Mouse (Mus musculus) embryonic stem cell, embryonic (primary cell): ENCODE measurements around the gene Srp54a.
"Not testable (repeated sequence)": the region's sequence is repeated elsewhere in the genome, so short reads cannot be mapped to it uniquely, and the experiment has no call there.

Source experiments
- CTCF ChIA-PET, 4 experiments: fragments of 300-600 bp in 2 of 4; fragments of 350-600 bp in 2 of 4; sonication (Branson Sonifier 250); formaldehyde crosslinking; loops; one replicate each; lab custom pipeline; 2022; ENCODE audit warnings: inconsistent platforms in 2 of 4; lab: Charles Lee
- POLR2A ChIA-PET, 4 experiments: fragments of 300-600 bp in 2 of 4; fragments of 350-600 bp in 2 of 4; sonication (Branson Sonifier 250); formaldehyde crosslinking; loops; one replicate each; lab custom pipeline; 2022; ENCODE audit warnings: antibody characterized with exemption in 4 of 4, inconsistent platforms in 1 of 4; lab: Charles Lee

The Srp54a gene

DNA sequence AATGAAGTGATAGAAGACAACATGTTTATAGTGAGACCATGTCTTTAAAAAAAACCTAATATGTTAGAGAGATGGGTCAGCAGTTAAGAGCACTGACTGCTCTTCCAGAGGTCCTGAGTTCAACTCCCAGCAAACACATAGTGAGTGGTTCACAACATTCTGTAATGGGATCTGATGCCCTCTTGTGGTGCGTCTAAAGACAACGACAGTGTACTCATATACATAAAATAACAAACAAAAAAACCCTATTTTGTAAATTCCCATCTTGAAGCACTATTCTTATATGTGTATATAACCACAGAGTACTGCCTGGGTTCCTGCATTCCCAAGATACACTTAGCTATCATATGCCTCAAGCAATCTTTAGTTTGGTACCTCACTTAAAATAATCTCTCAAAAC, 1.4 kb upstream of the Srp54a start:
- POLR2A ChIA-PET: interaction anchor here in 1 of 4 experiments (1.2 kb wide), 1 partner anchor 211 kb away, joined by 3 read pairs; no protein-coding TSS in a partner anchor

DNA sequence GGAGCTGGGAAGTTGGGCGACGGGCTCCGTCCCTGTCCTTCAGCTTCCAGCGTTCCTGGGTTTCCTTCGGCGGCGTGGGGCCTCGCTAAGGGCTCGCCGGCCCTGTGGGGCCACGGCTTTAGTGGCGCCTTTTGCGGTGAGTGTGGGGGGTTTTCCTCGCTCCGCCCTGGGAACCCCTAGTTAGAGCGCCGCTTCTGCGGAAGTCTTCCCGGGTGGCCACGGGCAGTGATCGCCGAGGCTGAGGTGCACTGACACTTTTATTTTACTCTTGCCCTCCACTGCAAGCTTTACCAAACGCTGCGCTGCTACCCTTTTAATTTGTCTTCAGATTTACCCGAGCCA, 510 bp downstream of the Srp54a start:
- CTCF ChIA-PET: not testable (repeated sequence)
- POLR2A ChIA-PET: interaction anchor here in 2 of 4 experiments (0.9 to 2.0 kb wide), 8 partner anchors 9 to 383 kb away, joined by 3 to 5 read pairs (median 5); partner anchors contain the start of genes Ppp2r3c (in 2 of the 2) and Gm20403 (in 1 of the 2)

More for the DNA sequence above, 1.4 kb upstream of the Srp54a start:
- CTCF ChIA-PET: not testable (repeated sequence)

DNA sequence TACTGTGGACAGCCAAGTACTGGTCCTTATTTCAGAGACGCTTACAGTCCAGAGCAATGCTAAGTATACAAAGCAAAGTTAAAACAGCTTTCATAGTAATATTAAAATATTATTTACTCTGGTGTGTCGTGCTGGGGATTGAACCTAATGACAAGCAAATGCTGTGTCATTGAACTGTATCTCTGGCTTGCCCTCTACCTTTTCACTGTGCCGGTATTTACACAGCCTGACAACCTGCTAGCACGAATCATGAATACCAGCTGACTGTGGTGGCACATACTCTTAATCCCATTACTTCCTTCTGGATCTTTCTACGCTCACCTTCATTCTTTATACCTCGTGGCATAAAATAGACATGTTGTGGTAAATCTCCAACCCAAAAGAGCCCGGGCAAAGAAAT, 12.1 kb downstream of the Srp54a start:
- POLR2A ChIA-PET, CTCF ChIA-PET: not testable (repeated sequence)

DNA sequence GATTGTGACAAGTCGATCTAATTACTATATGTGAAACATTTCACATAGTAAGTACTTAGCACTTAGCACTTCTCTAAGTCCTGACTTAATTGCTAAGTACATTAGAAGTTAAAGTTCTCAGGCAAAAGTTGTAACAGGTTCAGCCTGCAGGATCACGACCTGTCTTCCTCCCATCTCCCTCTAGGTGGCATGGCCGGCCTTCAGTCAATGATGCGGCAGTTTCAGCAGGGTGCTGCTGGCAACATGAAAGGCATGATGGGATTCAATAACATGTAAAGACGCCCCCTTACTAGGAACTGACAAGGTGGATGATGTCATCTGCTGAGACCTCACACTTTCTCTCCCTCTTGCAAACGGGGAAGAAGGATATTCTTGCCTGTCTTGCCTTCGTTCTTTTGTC, 32.6 kb downstream of the Srp54a start:
- CTCF ChIA-PET, POLR2A ChIA-PET: not testable (repeated sequence)

DNA sequence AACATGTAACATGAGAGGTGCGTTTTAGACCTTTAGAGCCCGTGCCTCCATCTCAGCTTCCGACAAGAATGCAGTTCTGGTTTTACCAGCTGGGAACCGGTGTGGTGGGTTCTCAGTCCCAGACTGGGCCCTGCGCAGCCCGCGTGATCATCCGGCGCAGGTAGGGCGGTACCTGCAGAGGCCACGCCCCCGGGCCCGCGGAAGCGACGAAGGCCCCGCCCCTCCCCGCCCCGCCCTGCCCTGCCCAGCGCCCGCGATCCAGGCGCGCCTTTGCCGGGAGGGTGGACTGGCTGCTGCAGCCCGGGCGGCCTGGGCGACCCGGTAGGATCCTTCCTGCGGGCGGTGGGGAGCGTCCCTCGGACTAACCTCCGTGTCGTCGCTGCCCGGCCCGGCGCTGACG, 44.2 kb downstream of the Srp54a start, which contains the start of gene Fam177a:
TSS of gene Fam177a (plus strand) at position 228 of the 400 bp plus-strand sequence.
- POLR2A ChIA-PET, CTCF ChIA-PET: not testable (repeated sequence)

DNA sequence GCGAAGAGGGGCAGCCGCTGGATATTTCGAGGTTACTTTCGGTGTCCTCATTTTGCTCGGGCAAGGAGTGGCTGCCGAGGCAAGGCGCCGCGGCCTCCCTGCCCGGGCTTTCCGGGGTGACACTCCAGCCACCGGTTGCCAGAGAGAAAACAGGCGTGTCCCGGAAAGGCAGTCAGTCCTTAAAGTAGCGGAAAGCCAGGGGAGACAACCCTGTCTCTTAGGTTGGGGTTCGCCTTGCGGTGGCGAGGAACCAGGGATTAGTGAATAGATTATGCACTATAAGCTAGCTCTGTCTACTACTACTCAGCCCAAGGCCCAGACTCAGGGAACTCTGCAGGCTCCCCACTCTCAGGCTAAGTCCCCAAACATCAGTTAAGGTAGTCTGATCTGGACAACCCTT, 44.7 kb downstream of the Srp54a start:
- CTCF ChIA-PET, POLR2A ChIA-PET: not testable (repeated sequence)

DNA sequence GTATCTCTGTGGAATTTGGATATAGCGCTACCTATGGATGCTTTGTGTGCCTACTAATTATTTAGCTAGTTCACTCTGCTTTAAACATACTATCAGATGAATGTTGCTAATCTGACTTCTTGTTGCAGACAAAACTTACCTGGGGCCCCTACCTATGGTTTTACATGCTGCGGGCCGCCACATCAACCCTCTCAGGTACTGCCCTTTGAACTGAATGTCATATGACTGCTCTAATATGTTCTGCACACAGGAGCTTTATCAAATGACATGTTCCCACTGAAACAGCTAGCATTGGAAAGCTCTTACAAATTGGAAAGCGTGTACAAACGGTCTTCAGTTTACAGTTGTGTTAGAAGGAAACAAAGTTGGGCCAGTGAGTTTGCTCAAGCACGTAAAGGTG, 55.5 kb downstream of the Srp54a start:
- CTCF ChIA-PET: not testable (repeated sequence)

DNA sequence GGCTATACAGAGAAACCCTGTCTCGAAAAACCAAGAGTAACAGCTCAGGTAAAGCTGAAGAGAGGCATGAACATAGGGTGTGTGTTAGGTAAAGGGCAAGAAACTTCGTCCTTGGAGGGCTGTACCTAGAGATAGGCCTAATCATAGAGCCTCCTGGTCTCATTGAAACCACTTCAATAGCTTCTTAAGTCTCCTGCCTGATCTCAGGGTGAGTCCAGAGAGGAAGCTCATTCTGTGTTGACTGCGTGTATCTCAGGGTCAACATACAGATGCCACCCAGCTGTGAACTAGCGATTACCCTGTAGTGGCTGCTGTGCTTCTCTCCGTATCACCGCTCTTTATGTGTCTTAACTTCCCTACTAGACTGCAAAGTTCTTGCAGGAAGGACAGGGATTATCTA, 57.8 kb downstream of the Srp54a start:
- POLR2A ChIA-PET, CTCF ChIA-PET: not testable (repeated sequence)

More for the DNA sequence above, 55.5 kb downstream of the Srp54a start:
- POLR2A ChIA-PET: not testable (repeated sequence)

DNA sequence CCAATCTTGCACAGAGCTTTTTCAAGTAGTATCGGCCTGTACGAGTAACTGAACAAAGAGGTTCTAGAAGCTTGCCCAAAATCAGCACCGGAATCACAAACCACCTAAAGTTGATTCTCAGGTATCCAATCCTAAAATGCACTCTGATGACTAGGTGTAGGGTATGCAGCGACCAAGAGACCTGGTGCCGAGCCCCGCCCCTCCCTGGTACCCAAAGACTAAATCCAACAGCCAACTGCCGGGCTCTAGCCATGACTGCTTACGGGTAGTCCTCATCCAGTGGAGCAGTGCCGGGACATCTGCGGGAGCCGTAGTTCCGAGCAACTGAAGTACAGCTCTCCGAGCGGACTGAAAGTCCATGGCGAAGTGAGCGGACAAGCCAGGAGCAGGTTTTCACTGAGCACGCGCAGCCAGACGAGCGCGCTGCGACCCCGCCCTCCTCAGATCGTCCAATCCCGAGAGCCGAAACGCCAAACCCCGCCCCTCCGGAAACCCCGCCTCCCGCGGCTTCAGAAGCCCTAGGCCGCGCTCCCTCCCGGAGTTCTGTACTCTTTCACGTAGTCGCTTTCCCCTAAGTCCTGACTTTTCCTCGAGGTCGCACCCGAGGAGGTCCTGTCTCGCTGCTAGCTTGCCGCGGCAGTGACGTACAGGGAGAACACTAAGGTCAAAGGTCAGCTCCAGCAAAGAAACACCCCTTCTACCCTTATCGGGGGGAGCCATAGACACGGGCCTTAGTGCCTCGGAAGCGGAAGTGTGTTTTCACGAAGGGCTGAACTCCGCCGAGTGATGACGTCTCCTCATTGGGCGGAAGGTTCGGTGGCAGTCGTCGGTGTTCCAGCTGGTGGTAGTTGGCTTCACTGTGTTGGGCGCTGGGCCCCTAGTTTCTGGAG, 74.7 kb downstream of the Srp54a start, which contains the start of gene Srp54b:
TSS of gene Srp54b (plus strand) at position 546 of the 890 bp plus-strand sequence.
- CTCF ChIA-PET, POLR2A ChIA-PET: not testable (repeated sequence)

DNA sequence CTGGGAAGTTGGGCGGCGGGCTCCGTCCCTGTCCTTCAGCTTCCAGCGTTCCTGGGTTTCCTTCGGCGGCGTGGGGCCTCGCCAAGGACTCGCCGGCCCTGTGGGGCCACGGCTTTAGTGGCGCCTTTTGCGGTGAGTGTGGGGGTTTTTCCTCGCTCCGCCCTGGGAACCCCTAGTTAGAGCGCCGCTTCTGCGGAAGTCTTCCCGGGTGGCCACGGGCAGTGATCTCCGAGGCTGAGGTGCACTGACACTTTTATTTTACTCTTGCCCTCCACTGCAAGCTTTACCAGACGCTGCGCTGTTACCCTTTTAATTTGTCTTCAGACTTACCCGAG, 75.4 kb downstream of the Srp54a start:
- CTCF ChIA-PET, POLR2A ChIA-PET: not testable (repeated sequence)
